Mouse (Mus musculus) hindbrain, embryonic 11.5 days (tissue): ENCODE measurements around the gene Pitpnb. TPM values are rescaled to one million over a fixed set of nuclear protein-coding genes. Genes with fewer than 3 reads are reported as not detected.

Experiments
- polyA plus RNA-seq: library from polyadenylated mRNA; unstranded; fragments of >200 nt; fragmentation: Nextera tagmentation; extraction: Ambion mirVana; gene quantifications from 2 replicates; pipeline ENCODE4 v1.2.1, GENCODE M21; 2014

Gene Pitpnb
- polyA plus RNA-seq, 1 experiment from 2014 or later = 120 TPM

Other genes with a start within 250 kb of the Pitpnb start
- gene Mn1, start 86.6 kb downstream of the Pitpnb start, polyA plus RNA-seq = 41.9 and 42.5 TPM in 2 replicates